Mouse (Mus musculus) lung, postnatal 0 days (tissue): ENCODE results near the gene Foxi3. TPM values are rescaled to one million over a fixed set of nuclear protein-coding genes. Genes with fewer than 3 reads are reported as not detected.

Source experiments
- ATAC-seq: fragments of 200-750 bp; cut with Nextera tagmentation; 2 replicates; pipeline ENCODE4 v1.8.0; 2017; ENCODE audit warnings: moderate library complexity
- DNase-seq: peaks from one replicate; pipeline ENCODE4 v3.0.0-alpha.2; 2016; ENCODE audit warnings: low spot score
- H3K27ac ChIP-seq: fragments of 300-500 bp; sonication (generic); 2 replicates; pipeline ENCODE4 v1.5.1; 2014; ENCODE audit warnings: antibody characterized with exemption, mild to moderate bottlenecking, low read length, mixed read lengths
- H3K27me3 ChIP-seq: fragments of 300-500 bp; sonication (generic); replicated peaks from 2 replicates; pipeline ENCODE4 v1.6.1; 2014; ENCODE audit warnings: low read length, mixed read lengths; ENCODE audit not compliant: insufficient read depth
- H3K36me3 ChIP-seq: fragments of 300-500 bp; sonication (generic); 2 replicates; pipeline ENCODE4 v1.6.1; 2014; ENCODE audit warnings: low read length, mixed read lengths; ENCODE audit not compliant: insufficient read depth
- H3K4me1 ChIP-seq: fragments of 300-500 bp; sonication (generic); 2 replicates; pipeline ENCODE4 v1.6.1; 2014; ENCODE audit warnings: antibody characterized with exemption, low read depth, low read length, mixed read lengths; ENCODE audit not compliant: insufficient read depth
- H3K4me2 ChIP-seq: fragments of 300-500 bp; sonication (generic); replicated peaks from 2 replicates; pipeline ENCODE4 v1.6.1; 2014; ENCODE audit warnings: low read depth, mild to moderate bottlenecking, low read length, moderate library complexity, mixed read lengths
- H3K4me3 ChIP-seq: fragments of 300-500 bp; sonication (generic); 2 replicates; pipeline ENCODE4 v1.5.1; 2014; ENCODE audit warnings: low read depth, low read length
- H3K9ac ChIP-seq: fragments of 300-500 bp; sonication (generic); replicated peaks from 2 replicates; pipeline ENCODE4 v1.6.1; 2014; ENCODE audit warnings: low read depth, mild to moderate bottlenecking
- H3K9me3 ChIP-seq: fragments of 300-500 bp; sonication (generic); 2 replicates; pipeline ENCODE4 v1.6.1; 2016; ENCODE audit warnings: low read length, mixed read lengths
- CTCF ChIP-seq: IDR thresholded peaks from 2 replicates; pipeline ENCODE4 v1.5.1; 2016; ENCODE audit warnings: antibody characterized with exemption, mild to moderate bottlenecking
- EP300 ChIP-seq: IDR thresholded peaks from 2 replicates; pipeline ENCODE4 v1.6.1; 2016; ENCODE audit warnings: antibody characterized with exemption, mild to moderate bottlenecking, control low read depth
- WGBS: fragments of 180-500 bp; shearing (Covaris S2); extraction: QIAGEN DNeasy Blood & Tissue Kit; methylation state at CpG from one replicate; pipeline ENCODE4 v1.1.7; 2014; 5-methylcytosine and 5-hydroxymethylcytosine counted together
- polyA plus RNA-seq: library from polyadenylated mRNA; unstranded; fragments of >200 nt; fragmentation: Nextera tagmentation; extraction: Ambion mirVana; gene quantifications from 2 replicates; pipeline ENCODE4 v1.2.1, GENCODE M21; 2015

The Foxi3 gene
- polyA plus RNA-seq, 1 experiment from 2014 or later, result not detected

- peaks cover 38% of the 10 kb centered on the region for H3K27me3 ChIP-seq
- H3K36me3 ChIP-seq, result no peaks in the 10 kb centered on the region
- peak overlapping the region; percentile 48 for H3K4me2 ChIP-seq
- H3K4me1 ChIP-seq, result peaks cover 9% of the 10 kb centered on the region
- H3K9me3 ChIP-seq, result no peaks in the 10 kb centered on the region
- WGBS, result 1% methylated on average over 33 of the region's 34 CpGs
- TF ChIP-seq CTCF, result no peak
- no peak overlapping the region for H3K9ac ChIP-seq
- no peak for DNase-seq
- ATAC-seq, result no peak
- peak overlapping the region; percentile 26 for H3K4me3 ChIP-seq
- no peak overlapping the region for H3K27ac ChIP-seq
Measured at GRCm38 (mm10) chr6:70956936-70957335, 605 bp downstream of the Foxi3 start.

DNA sequence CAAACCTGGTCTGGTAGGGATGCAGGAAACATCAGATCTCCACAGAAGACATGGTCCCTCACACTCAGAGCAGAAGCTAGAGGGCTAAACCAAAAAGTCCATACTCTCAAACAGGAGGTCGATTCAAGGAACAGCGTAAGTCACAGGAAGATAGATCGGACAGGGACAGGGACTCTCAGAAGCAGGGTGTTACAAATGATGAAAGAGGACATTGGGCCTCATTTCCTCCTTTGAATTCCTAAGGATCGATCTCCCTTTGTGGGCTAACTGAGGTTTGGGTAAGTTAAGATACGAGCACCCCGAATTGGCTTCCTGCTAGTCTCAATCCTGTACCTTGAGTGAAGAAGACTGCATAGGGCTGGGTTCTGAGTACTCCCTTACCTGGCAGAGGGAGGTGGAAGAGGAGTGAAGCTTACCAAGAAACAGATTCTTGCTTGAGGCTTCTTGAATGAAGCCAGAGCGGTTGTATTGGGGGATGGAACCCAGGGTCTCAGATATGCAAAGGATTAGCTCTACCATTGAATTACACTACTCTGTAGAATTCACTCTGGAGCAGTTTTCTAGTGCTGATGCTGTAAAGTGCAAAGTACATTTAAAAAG lies 1.1 kb downstream of the Foxi3 start:
- Histone ChIP-seq H3K4me2 (no peak overlapping the region), H3K27ac (no peak overlapping the region), H3K4me3 (no peak overlapping the region), H3K9me3 (no peaks in the 10 kb centered on the region), H3K9ac (no peak overlapping the region), H3K27me3 (peaks cover 38% of the 10 kb centered on the region), H3K4me1 (peaks cover 9% of the 10 kb centered on the region), H3K36me3 (no peaks in the 10 kb centered on the region)
- TF ChIP-seq CTCF (no peak), EP300 (no peak)
- 15% methylated on average over 7 of the region's 7 CpGs for WGBS
- ATAC-seq (no peak), DNase-seq (no peak)

GRCm38 (mm10) chr6:70964116-70964830 lies 7.9 kb downstream of the Foxi3 start:
- H3K4me3 ChIP-seq, result no peak overlapping the region
- no peaks in the 10 kb centered on the region for H3K36me3 ChIP-seq
- no peak overlapping the region for H3K9ac ChIP-seq
- WGBS, result 49% methylated on average over 6 of the region's 6 CpGs
- no peaks in the 10 kb centered on the region for H3K9me3 ChIP-seq
- H3K27ac ChIP-seq, result no peak overlapping the region
- ATAC-seq (no peak), DNase-seq (no peak)
- TF ChIP-seq CTCF, result no peak
- TF ChIP-seq EP300, result no peak
- no peak overlapping the region for H3K4me2 ChIP-seq
- H3K4me1 ChIP-seq, result no peaks in the 10 kb centered on the region
- H3K27me3 ChIP-seq, result no peaks in the 10 kb centered on the region

DNA sequence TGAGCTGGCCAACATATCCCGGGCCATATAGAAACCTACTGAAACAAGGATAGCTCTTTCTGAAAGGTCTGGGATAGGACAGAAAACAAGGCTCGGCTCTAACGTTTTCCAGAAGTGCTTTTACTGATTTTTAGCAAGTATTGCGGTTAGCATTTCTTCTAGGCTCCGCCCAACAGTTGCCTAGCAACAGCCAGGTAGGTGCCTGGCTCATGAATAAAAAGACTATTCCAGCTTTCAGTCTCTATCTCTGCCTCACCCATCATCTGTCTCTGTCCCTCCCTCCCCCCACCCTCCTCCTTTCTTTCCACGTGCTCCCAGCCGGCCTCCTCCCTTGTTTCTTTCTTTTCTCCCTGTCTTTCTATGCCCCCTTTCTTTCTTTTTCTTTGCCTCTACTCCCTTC lies 9.4 kb downstream of the Foxi3 start:
- Histone ChIP-seq H3K36me3 (no peaks in the 10 kb centered on the region), H3K27ac (no peak overlapping the region), H3K4me3 (no peak overlapping the region), H3K9me3 (no peaks in the 10 kb centered on the region), H3K4me1 (no peaks in the 10 kb centered on the region), H3K4me2 (no peak overlapping the region), H3K9ac (no peak overlapping the region), H3K27me3 (no peaks in the 10 kb centered on the region)
- 21% methylated on average over 7 of the region's 7 CpGs for WGBS
- ATAC-seq (no peak), DNase-seq (no peak)
- TF ChIP-seq EP300 (no peak), CTCF (no peak)

DNA sequence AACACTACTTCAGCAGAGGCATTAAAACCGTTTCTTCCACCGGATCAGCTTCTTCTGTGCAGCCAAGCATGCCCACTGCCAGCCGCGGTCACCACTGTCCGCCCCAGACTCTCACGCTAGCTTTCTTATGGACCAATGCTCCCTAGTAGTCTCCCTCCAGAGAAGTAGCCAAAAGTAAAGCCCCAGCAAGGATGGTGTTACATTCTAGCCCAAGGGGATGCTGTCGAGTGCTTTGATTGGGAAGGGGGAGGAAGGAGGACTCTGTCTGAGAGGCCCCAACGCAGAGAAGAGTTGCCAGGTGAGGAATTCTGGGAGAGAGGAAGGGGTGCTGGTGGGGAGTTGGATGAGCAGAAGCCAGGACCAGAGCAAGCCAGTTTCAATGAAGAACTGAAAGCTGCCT lies 11.1 kb downstream of the Foxi3 start:
- no peaks in the 10 kb centered on the region for H3K27me3 ChIP-seq
- TF ChIP-seq CTCF, result no peak
- no peak for TF ChIP-seq EP300
- no peak overlapping the region for H3K4me2 ChIP-seq
- DNase-seq, result no peak
- no peak overlapping the region for H3K27ac ChIP-seq
- WGBS, result 6% methylated on average over 7 of the region's 8 CpGs
- H3K9ac ChIP-seq, result no peak overlapping the region
- no peak for ATAC-seq
- H3K4me3 ChIP-seq, result no peak overlapping the region
- H3K36me3 ChIP-seq, result no peaks in the 10 kb centered on the region
- no peaks in the 10 kb centered on the region for H3K4me1 ChIP-seq
- H3K9me3 ChIP-seq, result no peaks in the 10 kb centered on the region

DNA sequence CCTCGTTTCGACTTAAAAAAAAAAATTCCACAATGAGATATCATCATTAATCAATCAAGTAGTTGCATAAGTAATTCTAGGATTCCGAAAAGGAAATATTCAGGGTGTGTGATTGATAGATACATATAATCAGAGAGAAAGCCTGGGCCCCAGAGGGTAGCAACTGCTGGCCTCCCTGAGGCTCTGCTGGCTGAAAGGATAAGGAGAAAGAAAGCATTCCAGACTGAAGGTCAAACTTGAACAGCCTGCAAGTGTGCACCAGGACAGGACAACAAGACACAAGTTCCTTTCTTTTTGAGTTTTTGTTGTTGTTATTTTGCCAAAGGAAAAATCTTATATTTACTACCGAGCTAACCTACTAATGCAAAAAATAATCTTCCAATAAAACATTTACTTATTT lies 12.0 kb downstream of the Foxi3 start:
- Histone ChIP-seq H3K4me3 (no peak overlapping the region), H3K9me3 (no peaks in the 10 kb centered on the region), H3K36me3 (no peaks in the 10 kb centered on the region), H3K27ac (no peak overlapping the region), H3K4me1 (no peaks in the 10 kb centered on the region), H3K4me2 (no peak overlapping the region), H3K27me3 (no peaks in the 10 kb centered on the region), H3K9ac (no peak overlapping the region)
- DNase-seq (no peak), ATAC-seq (no peak)
- 62% methylated on average over 4 of the region's 4 CpGs for WGBS
- no peak for TF ChIP-seq EP300
- TF ChIP-seq CTCF, result no peak
